8 mouse cellular contexts compared by ENCODE assay signal in genomic region chr2:48950316-48950880, GRCm38 (mm10). TPM values are rescaled to one million over a fixed set of nuclear protein-coding genes. Genes with fewer than 3 reads are reported as not detected.
A peak's percentile ranks its signal among the peaks of the same experiment; 100 is the strongest.
DNase-seq lines count a peak whose midpoint lies in the region; ATAC-seq and TF ChIP-seq lines count a peak whose summit lies in the region.

No protein-coding gene starts in this region.

- DNase-seq in neural tube, embryonic 11.5 days (ENCODE audit: low spot score), result no peak
- no peak for DNase-seq in neural tube, embryonic 10.5 days (ENCODE audit: extremely low spot score, low spot score)
- peak; percentile 19 for DNase-seq in c-Kit-negative CD71-positive TER-119-positive erythroid progenitor cells, embryonic 14.5 days (ENCODE audit: low read depth, low spot score)
- DNase-seq in hindbrain, embryonic 10.5 days (ENCODE audit: low spot score), result no peak
- peak; percentile 49 for DNase-seq in lung, postnatal 0 days (ENCODE audit: low spot score)
- no peak for DNase-seq in urinary bladder, postnatal 25 days (ENCODE audit: low spot score)
- no peak for DNase-seq in frontal cortex, postnatal 10 days (ENCODE audit: low spot score in 2 of 2)
- DNase-seq in layer of hippocampus, postnatal 25 days (ENCODE audit: extremely low spot score in 1 of 2, low spot score in 1 of 2), result no peak

- TF ChIP-seq CTCF in lung, postnatal 0 days (IDR thresholded peaks at IDR 0.05), result no peak

- WGBS in neural tube, embryonic 11.5 days, result 8% methylated on average over 5 of the region's 6 CpGs
- WGBS in hindbrain, embryonic 10.5 days, result 10% methylated on average over 6 of the region's 6 CpGs
- WGBS in lung, postnatal 0 days, result 6% methylated on average over 5 of the region's 6 CpGs

- peak overlapping the region; percentile 89 for H3K27ac ChIP-seq in neural tube, embryonic 11.5 days (ENCODE audit: low read depth, low read length)
- peak overlapping the region; percentile 96 for H3K27ac ChIP-seq in hindbrain, embryonic 10.5 days
- H3K27ac ChIP-seq in lung, postnatal 0 days (ENCODE audit: low read length), result peak overlapping the region; percentile 98

- peak overlapping the region; percentile 71 for H3K4me3 ChIP-seq in neural tube, embryonic 11.5 days (ENCODE audit: low read depth, low read length)
- peak overlapping the region; percentile 92 for H3K4me3 ChIP-seq in hindbrain, embryonic 10.5 days
- peak overlapping the region; percentile 81 for H3K4me3 ChIP-seq in lung, postnatal 0 days (ENCODE audit: low read depth, low read length)

- no peaks in the 10 kb centered on the region for H3K27me3 ChIP-seq in neural tube, embryonic 11.5 days (ENCODE audit: control insufficient read depth, insufficient read depth, low read length)
- H3K27me3 ChIP-seq in hindbrain, embryonic 10.5 days (ENCODE audit: insufficient read depth, poor library complexity, severe bottlenecking), result no peaks in the 10 kb centered on the region
- H3K27me3 ChIP-seq in lung, postnatal 0 days (replicated peaks; ENCODE audit: insufficient read depth, low read length), result no peaks in the 10 kb centered on the region

- no peaks in the 10 kb centered on the region for H3K9me3 ChIP-seq in neural tube, embryonic 11.5 days (ENCODE audit: control insufficient read depth, low read length)
- no peaks in the 10 kb centered on the region for H3K9me3 ChIP-seq in hindbrain, embryonic 10.5 days
- H3K9me3 ChIP-seq in lung, postnatal 0 days (ENCODE audit: low read length), result no peaks in the 10 kb centered on the region

- no peak for TF ChIP-seq EP300 in lung, postnatal 0 days (IDR thresholded peaks at IDR 0.05)

- ATAC-seq in neural tube, embryonic 11.5 days (ENCODE audit: insufficient read depth, low FRiP score, low TSS enrichment), result no peak; the same call in 1 of the 2 replicates
- ATAC-seq in lung, postnatal 0 days, result no peak

- H3K4me2 ChIP-seq in neural tube, embryonic 11.5 days (ENCODE audit: low read depth), result peak overlapping the region; percentile 63
- peak overlapping the region; percentile 64 for H3K4me2 ChIP-seq in lung, postnatal 0 days (replicated peaks; ENCODE audit: low read depth, low read length)

- H3K9ac ChIP-seq in neural tube, embryonic 11.5 days (ENCODE audit: low read length), result peak overlapping the region; percentile 71
- peak overlapping the region; percentile 87 for H3K9ac ChIP-seq in lung, postnatal 0 days (replicated peaks; ENCODE audit: low read depth)

- no peaks in the 10 kb centered on the region for H3K36me3 ChIP-seq in neural tube, embryonic 11.5 days (ENCODE audit: control insufficient read depth, insufficient read depth, low read length)
- H3K36me3 ChIP-seq in hindbrain, embryonic 10.5 days, result no peaks in the 10 kb centered on the region
- H3K36me3 ChIP-seq in lung, postnatal 0 days (ENCODE audit: insufficient read depth, low read length), result no peaks in the 10 kb centered on the region

- 0 out of 2 replicates have a peak, but pooled peaks cover 6% of the 10 kb centered on the region for H3K4me1 ChIP-seq in neural tube, embryonic 11.5 days (ENCODE audit: control insufficient read depth, insufficient read depth, low read length)
- H3K4me1 ChIP-seq in hindbrain, embryonic 10.5 days (replicated peaks), result peaks cover 15% of the 10 kb centered on the region
- H3K4me1 ChIP-seq in lung, postnatal 0 days (ENCODE audit: insufficient read depth, low read depth, low read length), result peaks cover 4% of the 10 kb centered on the region; the same call in 1 of the 2 replicates

RNA-seq across cellular contexts. Expression of gene Orc4, which starts 0.3 kb away (rescaled TPM):
- 133 and 141 TPM in 2 replicates for polyA plus RNA-seq in neural tube, embryonic 11.5 days (2014; fragmentation: Nextera tagmentation; extraction: Ambion mirVana)
- 104 and 113 TPM in 2 replicates for polyA plus RNA-seq in hindbrain, embryonic 10.5 days (2016; fragmentation: Nextera tagmentation; extraction: Ambion mirVana)
- 49.2 and 55.2 TPM in 2 replicates for polyA plus RNA-seq in lung, postnatal 0 days (2015; fragmentation: Nextera tagmentation; extraction: Ambion mirVana)
- total RNA-seq in layer of hippocampus, postnatal 25 days (2021), result 10 to 100 TPM; 67.1 to 75.6 TPM

RNA-seq across cellular contexts. Expression of gene Mbd5, which starts 1.1 kb away (rescaled TPM):
- 32.2 and 33.4 TPM in 2 replicates for polyA plus RNA-seq in neural tube, embryonic 11.5 days (2014; fragmentation: Nextera tagmentation; extraction: Ambion mirVana)
- 27.0 and 30.2 TPM in 2 replicates for polyA plus RNA-seq in hindbrain, embryonic 10.5 days (2016; fragmentation: Nextera tagmentation; extraction: Ambion mirVana)
- polyA plus RNA-seq in lung, postnatal 0 days (2015; fragmentation: Nextera tagmentation; extraction: Ambion mirVana), result 11.4 and 12.7 TPM in 2 replicates
- total RNA-seq in layer of hippocampus, postnatal 25 days (2021), result 100 to 1,000 TPM; 101 to 125 TPM

Comparison
In these comparisons a context has a peak if more than half of its experiments do, and no peak if none do; other contexts are left out.
1. DNase-seq: peak in c-Kit-negative CD71-positive TER-119-positive erythroid progenitor cells, embryonic 14.5 days (single experiment) and lung, postnatal 0 days (single experiment); none in neural tube, embryonic 11.5 days (single experiment), neural tube, embryonic 10.5 days (single experiment), hindbrain, embryonic 10.5 days (single experiment), urinary bladder, postnatal 25 days (single experiment), frontal cortex, postnatal 10 days (0 of 2) and layer of hippocampus, postnatal 25 days (0 of 2).
2. Peak in every context shown above with its lines, with median percentiles within 50 percentile points of each other: H3K27ac ChIP-seq and H3K4me3 ChIP-seq.